Mouse (Mus musculus) stomach, postnatal 0 days (tissue): Measurements from ENCODE around the gene Bicd2.

Source experiments
- CTCF ChIP-seq: IDR thresholded peaks from 2 replicates; pipeline ENCODE4 v1.5.1; 2016; ENCODE audit warnings: antibody characterized with exemption, low read depth, mild to moderate bottlenecking, moderate library complexity
- EP300 ChIP-seq: optimal IDR thresholded peaks from 2 replicates; pipeline ENCODE3; 2016; ENCODE audit warnings: antibody characterized with exemption

GRCm38 (mm10) chr13:49360906-49361406 lies 19.6 kb downstream of the Bicd2 start:
- TF ChIP-seq EP300 = no peak
- TF ChIP-seq CTCF = no peak
